Comparison of ENCODE assay signal across 15 mouse cellular contexts in the genomic region with DNA sequence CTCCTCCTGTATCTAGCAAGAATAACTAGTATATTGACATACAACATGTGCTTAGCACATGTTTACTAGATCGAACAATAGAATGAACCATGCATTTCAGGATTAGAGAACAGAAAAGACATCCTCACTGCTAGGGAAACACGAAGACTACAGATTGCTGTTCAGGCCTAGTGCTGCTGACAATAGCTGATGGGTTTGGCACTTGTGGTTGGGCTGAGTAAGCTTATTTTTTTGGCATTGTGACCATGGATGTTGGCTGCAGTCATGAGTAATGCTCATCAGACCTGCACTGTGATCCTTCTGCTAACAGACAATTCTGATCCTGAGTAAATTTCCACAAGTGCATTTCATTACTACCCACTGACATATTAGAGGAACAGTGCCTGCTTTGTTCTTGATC.
DNase-seq lines count a peak whose midpoint lies in the region; ATAC-seq and TF ChIP-seq lines count a peak whose summit lies in the region.
"Had no signal": no experiment of that assay in that cellular context is flagged by ENCODE, and none has a peak within 500 bp of the region (broad histone marks: within the 10 kb centered on the region; RNA-seq: fewer than 3 reads in every experiment).

No protein-coding gene starts in this region.

- no peaks in the 10 kb centered on the region for H3K36me3 ChIP-seq in embryonic facial prominence, embryonic 14.5 days (ENCODE audit: control insufficient read depth, insufficient read depth, low read length)
- H3K36me3 ChIP-seq in embryonic facial prominence, embryonic 10.5 days (replicated peaks): no peaks in the 10 kb centered on the region
- H3K36me3 ChIP-seq: embryonic facial prominence, embryonic 13.5 days; midbrain, embryonic 13.5 days; neural tube, embryonic 12.5 days had no signal

- no peaks in the 10 kb centered on the region for H3K4me1 ChIP-seq in embryonic facial prominence, embryonic 14.5 days (ENCODE audit: control insufficient read depth, insufficient read depth, low read length)
- H3K4me1 ChIP-seq in embryonic facial prominence, embryonic 10.5 days: no peaks in the 10 kb centered on the region
- H3K4me1 ChIP-seq: embryonic facial prominence, embryonic 13.5 days; neural tube, embryonic 12.5 days had no signal

- no peak overlapping the region for H3K4me3 ChIP-seq in embryonic facial prominence, embryonic 14.5 days (ENCODE audit: low read depth, low read length)
- no peak overlapping the region for H3K4me3 ChIP-seq in embryonic facial prominence, embryonic 10.5 days
- no peak overlapping the region for H3K4me3 ChIP-seq in layer of hippocampus, adult 2 months
- H3K4me3 ChIP-seq: embryonic facial prominence, embryonic 13.5 days; midbrain, embryonic 13.5 days; neural tube, embryonic 12.5 days had no signal

- TF ChIP-seq CTCF in layer of hippocampus, adult 2 months (conservative IDR thresholded peaks at IDR 0.05): no peak

- WGBS in embryonic facial prominence, embryonic 14.5 days: 55% methylated on average over 2 of the region's 2 CpGs
- 78% methylated on average over 2 of the region's 2 CpGs for WGBS in embryonic facial prominence, embryonic 10.5 days

- ATAC-seq in embryonic facial prominence, embryonic 14.5 days (ENCODE audit: low read depth): no peak
- ATAC-seq in granulocyte monocyte progenitor cell, adult 5-6 weeks (replicated peaks; ENCODE audit: poor library complexity, severe bottlenecking): no peak
- ATAC-seq: inflammation-experienced regulatory T-cells, adult 6 months had no signal

- no peak overlapping the region for H3K9ac ChIP-seq in embryonic facial prominence, embryonic 14.5 days (ENCODE audit: low read depth, low read length)
- H3K9ac ChIP-seq: embryonic facial prominence, embryonic 13.5 days; midbrain, embryonic 13.5 days; neural tube, embryonic 12.5 days had no signal

- no peaks in the 10 kb centered on the region for H3K9me3 ChIP-seq in embryonic facial prominence, embryonic 14.5 days (ENCODE audit: control insufficient read depth, low read length)
- no peaks in the 10 kb centered on the region for H3K9me3 ChIP-seq in embryonic facial prominence, embryonic 10.5 days
- H3K9me3 ChIP-seq: embryonic facial prominence, embryonic 13.5 days; midbrain, embryonic 13.5 days; neural tube, embryonic 12.5 days had no signal

- no peaks in the 10 kb centered on the region for H3K27me3 ChIP-seq in embryonic facial prominence, embryonic 14.5 days (replicated peaks; ENCODE audit: control insufficient read depth, insufficient read depth, low read length)
- no peaks in the 10 kb centered on the region for H3K27me3 ChIP-seq in embryonic facial prominence, embryonic 10.5 days (replicated peaks; ENCODE audit: low read depth, poor library complexity, severe bottlenecking)
- H3K27me3 ChIP-seq: embryonic facial prominence, embryonic 13.5 days; midbrain, embryonic 13.5 days; neural tube, embryonic 12.5 days had no signal

- DNase-seq in embryonic facial prominence, embryonic 14.5 days (ENCODE audit: low spot score): peak; percentile 39
- no peak for DNase-seq in embryonic facial prominence, embryonic 10.5 days (ENCODE audit: low spot score)
- DNase-seq in 3T3-L1 (ENCODE audit: low read depth, low spot score): peak; percentile 98
- peak; percentile 79 to 86 for DNase-seq in cerebellum, adult 18-20 months
- DNase-seq in layer of hippocampus, adult 2 months (ENCODE audit: low spot score in 2 of 2): peak; percentile 14
- no peak for DNase-seq in natural killer cell, adult 2 months (ENCODE audit: low spot score in 2 of 2)
- no peak for DNase-seq in spleen, postnatal 4 days (ENCODE audit: low spot score in 2 of 2)
- DNase-seq: heart, postnatal 14 days; thymus, adult 18-20 months had no signal

- H3K27ac ChIP-seq in embryonic facial prominence, embryonic 14.5 days (replicated peaks; ENCODE audit: low read depth, low read length): no peak overlapping the region
- H3K27ac ChIP-seq in embryonic facial prominence, embryonic 10.5 days (replicated peaks): no peak overlapping the region
- H3K27ac ChIP-seq in layer of hippocampus, adult 2 months: peak overlapping the region; percentile 39; the same call in 1 of the 2 replicates
- H3K27ac ChIP-seq: embryonic facial prominence, embryonic 13.5 days; kidney, postnatal 0 days; midbrain, embryonic 13.5 days; neural tube, embryonic 12.5 days had no signal

- no peak overlapping the region for H3K4me2 ChIP-seq in embryonic facial prominence, embryonic 14.5 days (ENCODE audit: low read depth, low read length)
- H3K4me2 ChIP-seq: embryonic facial prominence, embryonic 13.5 days; midbrain, embryonic 13.5 days; neural tube, embryonic 12.5 days had no signal

Comparison
In these comparisons a context has a peak if more than half of its experiments do, and no peak if none do; other contexts are left out.
1. DNase-seq: peak in embryonic facial prominence, embryonic 14.5 days (single experiment), 3T3-L1 (single experiment), cerebellum, adult 18-20 months (2 of 2) and layer of hippocampus, adult 2 months (2 of 2); none in embryonic facial prominence, embryonic 10.5 days (single experiment), natural killer cell, adult 2 months (0 of 2) and spleen, postnatal 4 days (0 of 2).